Comparison of ENCODE assay signal across 8 mouse cellular contexts in the genomic region with DNA sequence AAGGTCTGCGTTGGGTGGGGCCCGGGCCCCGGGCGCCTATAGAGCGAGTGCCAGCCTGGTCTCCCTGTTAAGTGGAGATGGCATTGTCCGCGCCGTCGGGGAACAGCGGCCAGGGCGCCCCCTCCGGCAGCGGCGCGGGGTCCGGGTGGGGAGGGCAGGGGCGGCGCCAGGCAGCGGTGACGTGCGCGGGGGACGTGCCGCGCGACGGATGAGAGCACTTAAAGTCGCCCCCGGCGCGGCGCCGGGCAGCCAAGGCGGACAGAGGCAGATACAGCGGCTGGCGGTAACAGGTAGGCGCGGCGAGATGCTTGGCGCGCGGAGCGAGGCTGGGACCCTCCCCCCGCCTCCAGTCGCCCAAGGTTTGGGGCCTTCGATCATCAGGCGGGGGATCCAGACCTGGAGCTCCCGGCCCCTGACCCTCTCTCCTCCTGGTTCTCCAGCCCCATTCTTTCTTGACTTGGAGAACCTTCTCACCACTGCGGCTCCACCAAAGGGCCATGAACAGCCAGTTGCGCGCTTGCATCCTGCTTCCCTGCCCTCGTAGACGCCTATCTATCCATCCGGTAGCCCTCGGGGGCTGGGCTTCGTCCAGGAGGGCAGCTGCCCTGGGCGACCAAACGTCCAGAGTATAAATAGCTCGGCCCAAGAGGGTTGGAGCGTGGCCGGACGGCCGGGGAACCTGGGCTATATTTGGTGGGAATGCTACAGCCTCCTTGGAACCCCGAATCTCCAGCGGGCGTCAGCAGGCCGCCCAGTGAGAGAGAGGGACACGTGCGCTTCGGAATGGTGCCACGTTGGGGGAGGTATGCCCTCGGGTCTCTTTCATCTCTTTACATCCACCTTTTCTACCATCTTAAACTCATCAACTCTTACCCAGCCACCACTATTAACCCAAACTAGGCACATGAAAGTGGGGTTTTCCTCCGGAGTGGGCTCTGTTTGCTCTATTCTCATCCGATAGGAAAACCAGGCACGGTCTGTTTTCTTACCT. TPM values are rescaled to one million over a fixed set of nuclear protein-coding genes. Genes with fewer than 3 reads are reported as not detected.
DNase-seq lines count a peak whose midpoint lies in the region; ATAC-seq and TF ChIP-seq lines count a peak whose summit lies in the region.

No protein-coding gene starts in this region.

- H3K4me2 ChIP-seq in forebrain, embryonic 13.5 days, result peak overlapping the region; percentile 70
- peak overlapping the region; percentile 66 for H3K4me2 ChIP-seq in hindbrain, embryonic 13.5 days
- peak overlapping the region; percentile 87 for H3K4me2 ChIP-seq in liver, postnatal 0 days (ENCODE audit: low read depth, low read length)
- peak overlapping the region; percentile 62 for H3K4me2 ChIP-seq in neural tube, embryonic 14.5 days (ENCODE audit: low read depth, low read length)

- DNase-seq in CD4-positive helper T cell, adult 2 months (ENCODE audit: low read depth, low spot score), result peak; percentile 78
- peak; percentile 91 for DNase-seq in MEL (ENCODE audit: low read depth, low spot score)
- DNase-seq in liver, postnatal 0 days, result peak; percentile 74
- DNase-seq in right cerebral cortex, postnatal 25 days, result no peak

- peaks cover 5 to 18% of the 10 kb centered on the region in 2 experiments for H3K36me3 ChIP-seq in MEL (ENCODE audit: control insufficient read depth in 1 of 2, insufficient read depth in 2 of 2, low read length in 2 of 2)
- H3K36me3 ChIP-seq in forebrain, embryonic 13.5 days (ENCODE audit: poor library complexity, severe bottlenecking), result no peaks in the 10 kb centered on the region; the same call in 1 of the 2 replicates
- no peaks in the 10 kb centered on the region for H3K36me3 ChIP-seq in hindbrain, embryonic 13.5 days
- H3K36me3 ChIP-seq in liver, postnatal 0 days (replicated peaks; ENCODE audit: insufficient read depth, low read length), result 0 out of 2 replicates have a peak, but pooled peaks cover 5% of the 10 kb centered on the region
- no peaks in the 10 kb centered on the region for H3K36me3 ChIP-seq in neural tube, embryonic 14.5 days (ENCODE audit: control insufficient read depth, insufficient read depth, low read length)

- peak overlapping the region; percentile 89 for H3K9ac ChIP-seq in MEL (ENCODE audit: control insufficient read depth, low read depth, low read length, poor library complexity, severe bottlenecking)
- peak overlapping the region; percentile 62 for H3K9ac ChIP-seq in forebrain, embryonic 13.5 days
- peak overlapping the region; percentile 61 for H3K9ac ChIP-seq in hindbrain, embryonic 13.5 days
- H3K9ac ChIP-seq in liver, postnatal 0 days (replicated peaks), result peak overlapping the region; percentile 71
- 0 out of 2 replicates have a peak overlapping the region, but pooled peaks have one; percentile 11 for H3K9ac ChIP-seq in neural tube, embryonic 14.5 days (replicated peaks; ENCODE audit: low read depth, low read length)

- TF ChIP-seq CTCF in MEL (IDR thresholded peaks at IDR 0.05 in 2 of 3, conservative IDR thresholded peaks at IDR 0.05 in 1 of 3; ENCODE audit: control insufficient read depth in 1 of 3, insufficient read depth in 1 of 3, low read depth in 2 of 3, low read length in 3 of 3, poor library complexity in 1 of 3, severe bottlenecking in 1 of 3), result peak in 2 of 3 experiments; percentile 44 to 54; a peak in 5 of 6 replicates
- TF ChIP-seq CTCF in liver, postnatal 0 days (IDR thresholded peaks at IDR 0.05; ENCODE audit: low read depth), result 0 out of 2 replicates have a peak, but pooled peaks have one; percentile 7

- H3K4me3 ChIP-seq in MEL (ENCODE audit: control insufficient read depth in 1 of 2, insufficient read depth in 1 of 2, low read depth in 2 of 2, low read length in 2 of 2), result peak overlapping the region; percentile 76 to 78
- peak overlapping the region; percentile 49 for H3K4me3 ChIP-seq in forebrain, embryonic 13.5 days
- H3K4me3 ChIP-seq in hindbrain, embryonic 13.5 days, result peak overlapping the region; percentile 44
- peak overlapping the region; percentile 58 for H3K4me3 ChIP-seq in liver, postnatal 0 days (ENCODE audit: low read depth, low read length)
- H3K4me3 ChIP-seq in neural tube, embryonic 14.5 days (ENCODE audit: low read depth, low read length), result peak overlapping the region; percentile 29

- no peak; a peak in 1 of 4 replicates for TF ChIP-seq EP300 in MEL (IDR thresholded peaks at IDR 0.05; ENCODE audit: low read depth in 1 of 2, low read length in 2 of 2)
- TF ChIP-seq EP300 in liver, postnatal 0 days (IDR thresholded peaks at IDR 0.05; ENCODE audit: low read depth), result no peak

- peaks cover 4 to 24% of the 10 kb centered on the region in 2 experiments for H3K4me1 ChIP-seq in MEL (ENCODE audit: control insufficient read depth in 1 of 2, insufficient read depth in 2 of 2, low read length in 2 of 2)
- peaks cover 39% of the 10 kb centered on the region for H3K4me1 ChIP-seq in forebrain, embryonic 13.5 days
- H3K4me1 ChIP-seq in hindbrain, embryonic 13.5 days (replicated peaks), result peaks cover 39% of the 10 kb centered on the region
- peaks cover 55% of the 10 kb centered on the region for H3K4me1 ChIP-seq in liver, postnatal 0 days (ENCODE audit: insufficient read depth)
- peaks cover 12% of the 10 kb centered on the region; the same call in 1 of the 2 replicates for H3K4me1 ChIP-seq in neural tube, embryonic 14.5 days (ENCODE audit: control insufficient read depth, insufficient read depth, low read length)

- 1% methylated on average over 72 of the region's 75 CpGs for WGBS in forebrain, embryonic 13.5 days
- under 1% methylated on average over 68 of the region's 75 CpGs for WGBS in hindbrain, embryonic 13.5 days
- 7% methylated on average over 56 of the region's 75 CpGs for WGBS in liver, postnatal 0 days (ENCODE audit: insufficient replicate concordance)
- WGBS in neural tube, embryonic 14.5 days, result 2% methylated on average over 67 of the region's 75 CpGs

- no peaks in the 10 kb centered on the region for H3K9me3 ChIP-seq in MEL (replicated peaks; ENCODE audit: insufficient read depth, low read length)
- no peaks in the 10 kb centered on the region for H3K9me3 ChIP-seq in forebrain, embryonic 13.5 days (replicated peaks)
- no peaks in the 10 kb centered on the region for H3K9me3 ChIP-seq in hindbrain, embryonic 13.5 days
- H3K9me3 ChIP-seq in liver, postnatal 0 days (ENCODE audit: low read length), result no peaks in the 10 kb centered on the region
- H3K9me3 ChIP-seq in neural tube, embryonic 14.5 days (ENCODE audit: control insufficient read depth, low read length), result no peaks in the 10 kb centered on the region

- H3K27me3 ChIP-seq in MEL (ENCODE audit: control insufficient read depth in 1 of 2, insufficient read depth in 2 of 2, low read length in 2 of 2), result no peaks in the 10 kb centered on the region
- peaks cover 34% of the 10 kb centered on the region for H3K27me3 ChIP-seq in forebrain, embryonic 13.5 days
- peaks cover 44% of the 10 kb centered on the region for H3K27me3 ChIP-seq in hindbrain, embryonic 13.5 days
- no peaks in the 10 kb centered on the region; the same call in 1 of the 2 replicates for H3K27me3 ChIP-seq in liver, postnatal 0 days (ENCODE audit: insufficient read depth, low read length)
- H3K27me3 ChIP-seq in neural tube, embryonic 14.5 days (ENCODE audit: control insufficient read depth, insufficient read depth, low read length), result peaks cover 22% of the 10 kb centered on the region

- no peak; the same call in 1 of the 2 replicates for TF ChIP-seq RAD21 in MEL (IDR thresholded peaks at IDR 0.05; ENCODE audit: low read depth, low read length)

- peak; percentile 78 to 97; a peak in 3 of 4 replicates for TF ChIP-seq POLR2A in MEL (IDR thresholded peaks at IDR 0.05; ENCODE audit: control insufficient read depth in 1 of 2, insufficient read depth in 1 of 2, low read depth in 1 of 2, low read length in 2 of 2, poor library complexity in 1 of 2)

- no peak for ATAC-seq in forebrain, embryonic 13.5 days
- 0 out of 2 replicates have a peak, but pooled peaks have one; percentile 6 for ATAC-seq in hindbrain, embryonic 13.5 days (ENCODE audit: low FRiP score)
- peak; percentile 7; the same call in 1 of the 2 replicates for ATAC-seq in liver, postnatal 0 days
- ATAC-seq in neural tube, embryonic 14.5 days (ENCODE audit: low read depth), result no peak
- no peak for ATAC-seq in cerebellum, adult (ENCODE audit: insufficient number of reproducible peaks, low FRiP score, low TSS enrichment)

- H3K79me2 ChIP-seq in MEL (ENCODE audit: control insufficient read depth, insufficient read depth, low read length, poor library complexity), result peaks cover 49% of the 10 kb centered on the region

- peak overlapping the region; percentile 70 for H3K27ac ChIP-seq in MEL (ENCODE audit: control insufficient read depth, low read depth, low read length)
- no peak overlapping the region for H3K27ac ChIP-seq in forebrain, embryonic 13.5 days
- no peak overlapping the region for H3K27ac ChIP-seq in hindbrain, embryonic 13.5 days
- peak overlapping the region; percentile 68 for H3K27ac ChIP-seq in liver, postnatal 0 days (ENCODE audit: low read depth)
- no peak overlapping the region for H3K27ac ChIP-seq in neural tube, embryonic 14.5 days (ENCODE audit: low read depth, low read length)

RNA-seq across cellular contexts. Expression of a gene that starts 0.9 kb away (rescaled TPM):
- total RNA-seq in MEL (2012; rRNA removed), result 570 and 748 TPM in 2 replicates
- polyA plus RNA-seq in MEL (2012; ENCODE audit: insufficient read depth in 1 of 2, insufficient read length in 2 of 2, low read depth in 1 of 2, low replicate concordance in 2 of 2, missing spikeins in 1 of 2), result 100 to 1,000 TPM in 1 of 2 experiments, 10 to 100 TPM in 1; 85.7 to 610 TPM
- 15.7 and 18.7 TPM in 2 replicates for polyA plus RNA-seq in forebrain, embryonic 13.5 days (2015; fragmentation: Nextera tagmentation; extraction: Ambion mirVana)
- 11.7 and 14.9 TPM in 2 replicates for polyA plus RNA-seq in hindbrain, embryonic 13.5 days (2015; fragmentation: Nextera tagmentation; extraction: Ambion mirVana)
- 9.9 and 13.9 TPM in 2 replicates for polyA plus RNA-seq in liver, postnatal 0 days (2015; fragmentation: Nextera tagmentation; extraction: Ambion mirVana)
- polyA plus RNA-seq in neural tube, embryonic 14.5 days (2014; fragmentation: Nextera tagmentation; extraction: Ambion mirVana), result 2.9 and 4.6 TPM in 2 replicates

RNA-seq across cellular contexts. Expression of a gene that starts 16.5 kb away (rescaled TPM):
- total RNA-seq in MEL (2012; rRNA removed), result 4.4 and 5.3 TPM in 2 replicates
- 1 to 10 TPM in 1 of 2 experiments, not detected in 1; 7.4 TPM for polyA plus RNA-seq in MEL (2012; ENCODE audit: insufficient read depth in 1 of 2, insufficient read length in 2 of 2, low read depth in 1 of 2, low replicate concordance in 2 of 2, missing spikeins in 1 of 2)
- 5.6 and 6.9 TPM in 2 replicates for polyA plus RNA-seq in forebrain, embryonic 13.5 days (2015; fragmentation: Nextera tagmentation; extraction: Ambion mirVana)
- polyA plus RNA-seq in hindbrain, embryonic 13.5 days (2015; fragmentation: Nextera tagmentation; extraction: Ambion mirVana), result 4.8 and 5.4 TPM in 2 replicates
- 1.2 and 1.4 TPM in 2 replicates for polyA plus RNA-seq in liver, postnatal 0 days (2015; fragmentation: Nextera tagmentation; extraction: Ambion mirVana)
- 6.1 and 6.7 TPM in 2 replicates for polyA plus RNA-seq in neural tube, embryonic 14.5 days (2014; fragmentation: Nextera tagmentation; extraction: Ambion mirVana)

RNA-seq across cellular contexts. Expression of a gene that starts 42.0 kb away (rescaled TPM):
- total RNA-seq in MEL (2012; rRNA removed), result 81.3 and 83.2 TPM in 2 replicates
- polyA plus RNA-seq in MEL (2012; ENCODE audit: insufficient read depth in 1 of 2, insufficient read length in 2 of 2, low read depth in 1 of 2, low replicate concordance in 2 of 2, missing spikeins in 1 of 2), result 100 to 1,000 TPM; 121 to 329 TPM
- 122 and 139 TPM in 2 replicates for polyA plus RNA-seq in forebrain, embryonic 13.5 days (2015; fragmentation: Nextera tagmentation; extraction: Ambion mirVana)
- 147 and 148 TPM in 2 replicates for polyA plus RNA-seq in hindbrain, embryonic 13.5 days (2015; fragmentation: Nextera tagmentation; extraction: Ambion mirVana)
- polyA plus RNA-seq in liver, postnatal 0 days (2015; fragmentation: Nextera tagmentation; extraction: Ambion mirVana), result 29.9 and 30.0 TPM in 2 replicates
- 57.8 and 81.1 TPM in 2 replicates for polyA plus RNA-seq in neural tube, embryonic 14.5 days (2014; fragmentation: Nextera tagmentation; extraction: Ambion mirVana)

Comparison
In these comparisons a context has a peak if more than half of its experiments do, and no peak if none do; other contexts are left out.
1. H3K27ac ChIP-seq: peak in MEL (single experiment) and liver, postnatal 0 days (single experiment); none in forebrain, embryonic 13.5 days (single experiment), hindbrain, embryonic 13.5 days (single experiment) and neural tube, embryonic 14.5 days (single experiment).
2. H3K9ac ChIP-seq: peak in every context shown above with its lines; median percentile 89 in MEL; 71 in liver, postnatal 0 days; 62 in forebrain, embryonic 13.5 days; 61 in hindbrain, embryonic 13.5 days; 11 in neural tube, embryonic 14.5 days.
3. ATAC-seq: peak in hindbrain, embryonic 13.5 days (single experiment) and liver, postnatal 0 days (single experiment); none in forebrain, embryonic 13.5 days (single experiment), neural tube, embryonic 14.5 days (single experiment) and cerebellum, adult (single experiment).
4. Peak in every context shown above with its lines, with median percentiles within 50 percentile points of each other: H3K4me3 ChIP-seq and H3K4me2 ChIP-seq.